Mouse (Mus musculus) hindbrain, embryonic 16.5 days (tissue): Measurements from ENCODE around the gene Cptp. TPM values are rescaled to one million over a fixed set of nuclear protein-coding genes. Genes with fewer than 3 reads are reported as not detected.
A peak's percentile ranks its signal among the peaks of the same experiment; 100 is the strongest.

Source experiments
- ATAC-seq: fragments of 200-750 bp; cut with Nextera tagmentation; 2 replicates; pipeline ENCODE4 v1.8.0; 2017; ENCODE audit warnings: moderate TSS enrichment, moderate library complexity
- H3K27ac ChIP-seq: fragments of 300-500 bp; sonication (generic); 2 replicates; pipeline ENCODE4 v1.5.1; 2014; ENCODE audit warnings: low read depth, mild to moderate bottlenecking, control low read depth, low read length, moderate library complexity
- H3K27me3 ChIP-seq: fragments of 300-500 bp; sonication (generic); replicated peaks from 2 replicates; pipeline ENCODE4 v1.6.1; 2014; ENCODE audit warnings: low read length; ENCODE audit not compliant: control insufficient read depth, insufficient read depth
- H3K36me3 ChIP-seq: fragments of 300-500 bp; sonication (generic); 2 replicates; pipeline ENCODE4 v1.6.1; 2014; ENCODE audit warnings: mild to moderate bottlenecking, low read length, moderate library complexity, mixed read lengths; ENCODE audit not compliant: control insufficient read depth, insufficient read depth
- H3K4me1 ChIP-seq: fragments of 300-500 bp; sonication (generic); 2 replicates; pipeline ENCODE4 v1.6.1; 2014; ENCODE audit warnings: low read depth, low read length; ENCODE audit not compliant: control insufficient read depth, insufficient read depth
- H3K4me2 ChIP-seq: fragments of 300-500 bp; sonication (generic); 2 replicates; pipeline ENCODE4 v1.6.1; 2014; ENCODE audit warnings: mild to moderate bottlenecking, low read length, control low read depth, moderate library complexity
- H3K4me3 ChIP-seq: fragments of 300-500 bp; sonication (generic); 2 replicates; pipeline ENCODE4 v1.5.1; 2014; ENCODE audit warnings: mild to moderate bottlenecking, low read length, control low read depth, moderate library complexity
- H3K9ac ChIP-seq: fragments of 300-500 bp; sonication (generic); 2 replicates; pipeline ENCODE4 v1.6.1; 2014; ENCODE audit warnings: low read depth, mild to moderate bottlenecking, control low read depth, low read length, moderate library complexity
- H3K9me3 ChIP-seq: fragments of 300-500 bp; sonication (generic); 2 replicates; pipeline ENCODE4 v1.6.1; 2014; ENCODE audit warnings: mild to moderate bottlenecking, low read length, moderate library complexity; ENCODE audit not compliant: control insufficient read depth
- WGBS: fragments of 180-500 bp; shearing (Covaris S2); extraction: QIAGEN DNeasy Blood & Tissue Kit; methylation state at CpG from one replicate; pipeline ENCODE4 v1.1.7; 2014; 5-methylcytosine and 5-hydroxymethylcytosine counted together
- polyA plus RNA-seq: library from polyadenylated mRNA; unstranded; fragments of >200 nt; fragmentation: Nextera tagmentation; extraction: Ambion mirVana; gene quantifications from 2 replicates; pipeline ENCODE4 v1.2.1, GENCODE M21; 2015

Gene Cptp
- polyA plus RNA-seq, 1 experiment from 2014 or later = 31.7 TPM

DNA sequence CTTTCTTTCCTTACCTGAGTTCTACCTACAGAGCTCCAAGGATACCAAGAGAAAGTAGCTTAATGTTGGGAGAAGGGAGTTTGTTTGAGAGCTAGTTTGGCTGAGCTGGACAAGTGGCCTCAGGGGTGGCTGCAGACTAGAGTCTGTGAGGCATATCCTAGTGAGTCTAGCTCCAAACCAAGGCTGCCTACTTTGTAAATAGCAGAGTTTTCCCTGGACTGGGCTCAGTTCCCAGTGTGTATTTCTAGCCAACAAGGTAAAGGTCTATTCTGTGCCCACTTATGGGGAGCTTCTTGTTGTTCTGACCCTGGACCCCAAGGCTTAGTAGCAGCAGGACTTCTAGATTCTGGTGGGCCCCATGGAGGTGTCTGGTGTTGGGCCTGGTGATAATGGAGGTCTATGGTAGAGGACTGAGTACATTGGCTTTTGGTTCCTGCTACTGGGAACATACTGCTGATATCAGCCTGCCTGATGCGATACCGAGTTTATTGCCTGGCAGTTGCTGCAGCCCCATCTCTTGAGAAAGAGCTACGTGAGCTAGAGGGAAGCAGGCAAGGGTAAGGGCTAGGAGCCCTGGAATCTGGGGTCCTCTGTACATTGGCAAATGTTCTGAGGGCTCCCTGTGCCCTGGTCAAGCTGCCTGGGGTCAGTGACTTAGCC lies 19.3 kb downstream of the Cptp start:
- ATAC-seq = no peak
- peak overlapping the region; percentile 93; the same call in 1 of the 2 replicates for H3K4me2 ChIP-seq
- H3K9me3 ChIP-seq = no peaks in the 10 kb centered on the region
- no peak overlapping the region for H3K9ac ChIP-seq
- peaks cover 6% of the 10 kb centered on the region for H3K36me3 ChIP-seq
- no peaks in the 10 kb centered on the region for H3K27me3 ChIP-seq
- H3K4me3 ChIP-seq = no peak overlapping the region
- H3K27ac ChIP-seq = no peak overlapping the region
- WGBS = 92% methylated on average over 3 of the region's 3 CpGs
- H3K4me1 ChIP-seq = peaks cover 38% of the 10 kb centered on the region

DNA sequence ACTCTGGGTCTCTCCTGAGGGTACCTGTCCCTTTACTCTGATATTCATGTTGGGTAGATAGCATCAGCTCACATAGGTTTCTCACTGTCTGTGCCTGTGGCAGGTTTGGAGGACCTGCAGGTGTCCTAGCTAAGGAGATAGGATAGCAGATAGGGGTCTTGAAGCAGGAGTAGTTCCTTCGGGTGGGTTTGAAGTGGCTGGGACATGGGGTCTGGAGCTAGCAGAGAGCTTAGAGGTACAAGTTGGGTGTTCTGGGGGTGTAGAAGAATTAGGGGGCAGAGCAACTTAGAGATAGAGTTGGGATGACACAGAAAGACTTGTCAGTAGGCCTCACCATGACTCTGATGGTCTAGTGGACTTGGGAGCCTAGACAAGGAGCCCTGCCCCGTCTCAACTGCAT lies 19.8 kb downstream of the Cptp start:
- no peak overlapping the region for H3K27ac ChIP-seq
- peaks cover 2% of the 10 kb centered on the region; the same call in 1 of the 2 replicates for H3K36me3 ChIP-seq
- peak overlapping the region; percentile 15; the same call in 1 of the 2 replicates for H3K9ac ChIP-seq
- no peak overlapping the region; the same call in 1 of the 2 replicates for H3K4me3 ChIP-seq
- H3K4me2 ChIP-seq = peak overlapping the region; percentile 93
- no peaks in the 10 kb centered on the region for H3K27me3 ChIP-seq
- ATAC-seq = no peak
- peaks cover 38% of the 10 kb centered on the region for H3K4me1 ChIP-seq
- no peaks in the 10 kb centered on the region for H3K9me3 ChIP-seq
- WGBS = 95% methylated on average over 2 of the region's 2 CpGs

DNA sequence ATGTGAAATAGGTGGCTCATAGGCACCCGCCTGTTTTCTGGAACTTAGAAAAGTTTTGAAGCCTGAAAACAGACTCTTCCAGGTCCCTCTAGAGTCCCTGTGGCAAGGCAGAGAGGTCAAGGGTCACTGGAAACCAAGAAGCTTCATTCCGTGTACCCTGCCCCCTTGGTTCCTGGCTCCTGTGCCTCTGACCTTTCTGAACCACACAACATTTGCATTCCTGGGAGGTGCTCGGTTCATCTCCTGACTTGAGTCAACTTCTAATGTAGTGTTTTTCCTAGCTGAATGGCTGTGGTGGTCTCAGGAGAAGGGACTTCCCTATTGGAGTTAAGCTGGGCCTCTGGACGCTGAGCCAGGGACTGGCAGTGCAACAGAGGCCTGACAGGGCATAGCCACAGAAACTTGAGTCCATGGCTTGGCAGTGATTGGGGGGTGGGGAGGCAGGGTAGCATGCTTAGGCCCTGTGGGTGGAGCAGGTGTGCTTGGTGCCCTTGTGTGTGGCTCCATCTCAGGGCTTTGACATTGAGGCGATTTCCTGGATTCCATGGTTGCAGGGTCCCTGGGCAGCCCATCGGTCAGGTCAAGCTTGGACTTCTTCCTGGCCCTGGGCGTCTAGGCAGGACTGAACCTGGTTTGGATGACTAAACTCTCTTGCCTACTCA lies 20.7 kb downstream of the Cptp start:
- peaks cover 38% of the 10 kb centered on the region for H3K4me1 ChIP-seq
- ATAC-seq = no peak
- 55% methylated on average over 7 of the region's 7 CpGs for WGBS

DNA sequence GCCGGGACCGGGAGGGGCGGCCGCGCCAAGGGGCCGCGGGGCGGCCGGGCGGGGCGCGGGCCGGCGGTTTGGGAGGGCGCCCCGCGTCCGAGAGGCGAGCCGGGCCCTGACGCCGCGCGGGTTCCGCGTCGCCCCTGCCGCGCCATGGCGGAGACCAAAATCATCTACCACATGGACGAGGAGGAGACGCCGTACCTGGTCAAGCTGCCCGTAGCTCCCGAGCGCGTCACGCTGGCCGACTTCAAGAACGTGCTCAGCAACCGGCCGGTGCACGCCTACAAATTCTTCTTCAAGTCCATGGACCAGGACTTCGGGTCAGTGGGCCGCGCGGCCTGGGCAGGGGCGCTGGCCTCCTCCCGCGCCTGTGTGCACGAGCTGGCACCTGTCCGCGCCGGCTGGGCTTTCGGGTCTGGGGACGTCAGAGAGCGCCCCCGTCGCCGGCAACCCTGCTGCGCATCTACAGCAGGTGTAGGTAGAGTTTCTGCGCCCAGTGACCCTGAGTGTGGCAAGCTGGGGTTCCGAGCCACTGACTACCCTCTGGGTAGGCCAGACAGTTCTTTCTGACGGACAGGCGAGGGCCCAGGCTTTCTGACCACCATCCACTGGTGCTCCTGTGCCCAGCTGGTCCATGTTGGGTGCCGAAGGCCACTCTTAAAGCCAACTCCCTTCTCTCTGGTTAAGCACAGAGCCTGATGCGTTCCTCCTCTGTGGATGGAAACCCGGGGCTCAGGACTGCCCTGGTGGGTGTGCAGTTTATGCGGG lies 21.5 kb downstream of the Cptp start:
- Histone ChIP-seq H3K4me3 (peak overlapping the region; percentile 90), H3K4me1 (peaks cover 38% of the 10 kb centered on the region), H3K4me2 (peak overlapping the region; percentile 93), H3K9me3 (no peaks in the 10 kb centered on the region), H3K36me3 (no peaks in the 10 kb centered on the region; the same call in 1 of the 2 replicates), H3K9ac (peak overlapping the region; percentile 99), H3K27me3 (no peaks in the 10 kb centered on the region), H3K27ac (peak overlapping the region; percentile 85)
- WGBS = 1% methylated on average over 60 of the region's 69 CpGs
- peak; percentile 4; the same call in 1 of the 2 replicates for ATAC-seq

More for the DNA sequence above, 20.7 kb downstream of the Cptp start:
- H3K4me2 ChIP-seq = peak overlapping the region; percentile 93
- peak overlapping the region; percentile 90 for H3K4me3 ChIP-seq
- no peak overlapping the region for H3K27ac ChIP-seq
- no peaks in the 10 kb centered on the region for H3K9me3 ChIP-seq
- H3K27me3 ChIP-seq = no peaks in the 10 kb centered on the region
- peaks cover 2% of the 10 kb centered on the region; the same call in 1 of the 2 replicates for H3K36me3 ChIP-seq
- H3K9ac ChIP-seq = peak overlapping the region; percentile 99

DNA sequence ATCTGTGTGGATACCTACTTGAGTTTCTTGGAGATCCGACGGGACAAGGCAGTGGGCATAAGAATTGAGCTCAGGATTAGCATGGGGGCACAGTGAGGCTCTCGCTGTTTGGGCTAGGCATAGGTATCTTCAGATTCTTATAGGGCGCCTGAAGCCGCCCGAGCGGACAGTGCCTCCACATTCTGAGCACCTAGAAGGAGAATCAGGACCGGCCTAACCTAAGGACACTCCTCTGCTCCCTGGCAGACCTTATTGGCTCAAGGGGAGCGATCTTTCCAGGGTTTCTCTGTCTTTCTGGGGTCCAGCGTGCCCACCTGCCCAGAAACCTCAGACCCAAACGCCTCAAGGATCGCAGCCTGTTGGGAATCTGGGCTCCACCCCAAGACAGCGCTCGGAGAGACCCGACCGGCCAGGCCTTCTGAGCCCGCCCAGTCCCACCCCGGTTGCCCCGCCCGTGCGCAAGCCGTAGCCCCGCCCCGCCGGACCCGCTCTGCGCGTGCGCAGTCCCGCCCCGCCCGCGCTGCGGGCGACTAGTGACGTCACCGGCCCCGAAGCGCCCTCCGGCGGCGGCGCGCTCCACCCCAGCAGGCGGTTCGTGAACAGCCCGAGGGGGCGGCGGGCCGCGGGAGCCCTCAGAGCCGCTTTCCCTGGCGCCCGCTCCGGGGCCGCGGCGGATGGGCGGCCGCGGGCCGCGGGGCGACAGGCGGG lies 22.2 kb downstream of the Cptp start, which contains the start of gene Dvl1:
Dvl1 (plus strand) TSS at position 532 of the 708 bp plus-strand sequence.
- Histone ChIP-seq H3K27me3 (no peaks in the 10 kb centered on the region), H3K36me3 (no peaks in the 10 kb centered on the region), H3K4me1 (peaks cover 38% of the 10 kb centered on the region), H3K9me3 (no peaks in the 10 kb centered on the region), H3K4me2 (peak within 1 kb of the TSS; percentile 93), H3K9ac (peak within 1 kb of the TSS; percentile 99), H3K27ac (peak within 1 kb of the TSS; percentile 85), H3K4me3 (peak within 1 kb of the TSS; percentile 90)
- WGBS = 3% methylated on average over 60 of the region's 65 CpGs
- peak; percentile 90 for ATAC-seq

DNA sequence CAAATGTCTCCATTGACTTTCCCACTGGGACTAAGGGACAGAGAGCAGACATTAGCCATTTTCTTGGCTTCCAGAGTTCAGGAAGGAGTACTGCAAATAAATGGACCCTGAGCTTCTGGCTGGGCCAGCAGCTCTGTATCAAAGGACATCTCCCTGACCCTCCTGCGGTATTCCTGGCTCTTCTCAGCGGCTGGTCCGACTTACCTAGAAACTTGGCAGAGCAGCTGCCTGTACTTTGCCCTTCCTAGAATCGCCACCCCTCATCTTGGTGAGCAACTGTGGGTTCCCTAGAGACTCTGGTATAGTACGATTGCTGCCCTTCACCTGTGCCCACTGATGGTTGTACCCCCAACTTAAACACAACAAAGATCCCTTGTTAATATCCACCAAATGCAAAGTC lies 26.0 kb downstream of the Cptp start:
- H3K27me3 ChIP-seq = no peaks in the 10 kb centered on the region
- WGBS = 91% methylated on average over 5 of the region's 5 CpGs
- no peak overlapping the region for H3K4me3 ChIP-seq
- H3K9me3 ChIP-seq = no peaks in the 10 kb centered on the region
- H3K36me3 ChIP-seq = no peaks in the 10 kb centered on the region
- no peak overlapping the region for H3K27ac ChIP-seq
- no peak overlapping the region for H3K9ac ChIP-seq
- peaks cover 18% of the 10 kb centered on the region for H3K4me1 ChIP-seq
- H3K4me2 ChIP-seq = no peak overlapping the region
- ATAC-seq = no peak

DNA sequence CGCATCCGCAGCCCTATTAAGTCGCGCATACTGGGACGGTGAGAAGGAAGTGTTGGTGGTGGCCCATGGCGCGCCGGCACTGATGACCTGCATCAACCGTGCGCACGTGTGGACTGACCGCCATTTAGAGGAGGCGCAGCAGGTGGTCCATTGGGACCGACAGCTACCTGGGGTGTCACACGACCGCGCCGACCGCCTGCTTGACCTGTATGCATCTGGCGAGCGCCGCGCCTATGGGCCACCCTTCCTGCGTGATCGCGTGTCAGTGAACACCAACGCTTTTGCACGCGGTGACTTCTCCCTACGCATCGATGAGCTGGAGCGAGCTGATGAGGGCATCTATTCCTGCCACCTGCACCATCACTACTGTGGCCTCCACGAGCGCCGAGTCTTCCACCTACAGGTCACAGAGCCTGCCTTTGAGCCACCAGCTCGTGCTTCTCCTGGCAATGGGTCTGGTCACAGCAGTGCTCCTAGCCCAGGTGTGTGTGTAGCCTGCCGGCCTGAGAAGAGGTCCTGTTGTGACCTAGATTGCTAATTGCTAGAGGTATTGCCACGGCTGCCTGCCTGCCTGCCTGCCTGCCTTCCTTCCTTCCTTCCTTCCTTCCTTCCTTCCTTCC lies 27.5 kb downstream of the Cptp start:
- H3K27ac ChIP-seq = no peak overlapping the region
- peak overlapping the region; percentile 65; the same call in 1 of the 2 replicates for H3K4me2 ChIP-seq
- no peaks in the 10 kb centered on the region for H3K9me3 ChIP-seq
- H3K4me1 ChIP-seq = peaks cover 13% of the 10 kb centered on the region
- H3K36me3 ChIP-seq = no peaks in the 10 kb centered on the region
- no peak overlapping the region for H3K4me3 ChIP-seq
- 38% methylated on average over 38 of the region's 38 CpGs for WGBS
- H3K9ac ChIP-seq = 0 out of 2 replicates have a peak overlapping the region, but pooled peaks have one; percentile 23
- H3K27me3 ChIP-seq = no peaks in the 10 kb centered on the region
- no peak for ATAC-seq

DNA sequence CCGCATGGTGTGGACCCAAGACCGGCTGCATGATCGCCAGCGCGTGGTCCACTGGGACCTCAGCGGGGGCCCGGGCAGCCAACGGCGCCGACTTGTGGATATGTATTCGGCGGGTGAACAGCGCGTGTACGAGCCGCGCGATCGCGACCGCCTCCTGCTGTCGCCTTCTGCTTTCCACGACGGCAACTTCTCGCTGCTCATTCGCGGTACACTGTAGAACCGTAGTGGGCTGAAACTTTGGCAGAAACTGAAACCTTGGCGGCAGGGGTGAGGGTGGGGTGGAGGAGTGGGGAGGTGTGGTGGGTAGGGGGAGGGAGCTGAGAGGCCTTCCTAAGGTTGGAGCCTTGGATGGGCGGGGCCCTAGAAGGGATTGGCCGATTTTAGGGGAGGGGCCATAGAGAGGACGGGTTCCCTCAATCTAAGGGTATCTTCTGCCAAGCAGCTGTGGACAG lies 28.2 kb downstream of the Cptp start:
- Histone ChIP-seq H3K9me3 (no peaks in the 10 kb centered on the region), H3K4me2 (peak overlapping the region; percentile 65), H3K4me1 (peaks cover 9% of the 10 kb centered on the region; the same call in 1 of the 2 replicates), H3K27ac (no peak overlapping the region), H3K4me3 (peak overlapping the region; percentile 37), H3K9ac (peak overlapping the region; percentile 61), H3K36me3 (no peaks in the 10 kb centered on the region), H3K27me3 (no peaks in the 10 kb centered on the region)
- peak; percentile 46; the same call in 1 of the 2 replicates for ATAC-seq
- 2% methylated on average over 32 of the region's 32 CpGs for WGBS
